Mouse (Mus musculus) stomach, postnatal 0 days (tissue): ENCODE measurements at regions not wholly inside any gene's neighbourhood (a gene's known extent, or its start where the extent isn't known, plus 50 kb on each side); places are given as distances from the start of the nearest gene placed in this dataset.

Experiments
- CTCF ChIP-seq: IDR thresholded peaks from 2 replicates; pipeline ENCODE4 v1.5.1; 2016; ENCODE audit warnings: antibody characterized with exemption, low read depth, mild to moderate bottlenecking, moderate library complexity
- EP300 ChIP-seq: optimal IDR thresholded peaks from 2 replicates; pipeline ENCODE3; 2016; ENCODE audit warnings: antibody characterized with exemption

- TF ChIP-seq CTCF = no peak
- TF ChIP-seq EP300 = no peak
Observed at GRCm38 (mm10) chr16:21296786-21297185, 92.2 kb downstream of the Ephb3 start.
